Mouse (Mus musculus): ENCODE data around the gene Ninj2.

The Ninj2 gene

GRCm38 (mm10) chr6:120094091-120094776 is 1.1 kb downstream of the Ninj2 start:
- no peak for DNase-seq (ENCODE audit: low spot score)

- DNase-seq (ENCODE audit: low spot score): no peak
Observed at GRCm38 (mm10) chr6:120095096-120095495, 1.9 kb downstream of the Ninj2 start.

- no peak for DNase-seq (ENCODE audit: low spot score)
Observed at GRCm38 (mm10) chr6:120095501-120095900, 2.4 kb downstream of the Ninj2 start.

GRCm38 (mm10) chr6:120099392-120099791 is 6.2 kb downstream of the Ninj2 start:
- no peak for DNase-seq (ENCODE audit: low spot score)

GRCm38 (mm10) chr6:120101221-120101620 is 8.1 kb downstream of the Ninj2 start:
- no peak for DNase-seq (ENCODE audit: low spot score)

- DNase-seq (ENCODE audit: low spot score): no peak
Observed at GRCm38 (mm10) chr6:120101996-120102395, 8.8 kb downstream of the Ninj2 start.

GRCm38 (mm10) chr6:120103104-120103503 is 10.0 kb downstream of the Ninj2 start:
- DNase-seq (ENCODE audit: low spot score): no peak

- no peak for DNase-seq (ENCODE audit: low spot score)
Observed at GRCm38 (mm10) chr6:120105055-120105454, 11.9 kb downstream of the Ninj2 start.

- DNase-seq (ENCODE audit: low spot score): no peak
Observed at GRCm38 (mm10) chr6:120107586-120107985, 14.4 kb downstream of the Ninj2 start.

- no peak for DNase-seq (ENCODE audit: low spot score)
Observed at GRCm38 (mm10) chr6:120108061-120108460, 14.9 kb downstream of the Ninj2 start.

- peak; percentile 30 for DNase-seq (ENCODE audit: low spot score)
Observed at GRCm38 (mm10) chr6:120109173-120109572, 16.0 kb downstream of the Ninj2 start.

GRCm38 (mm10) chr6:120109932-120110331 is 16.8 kb downstream of the Ninj2 start:
- DNase-seq (ENCODE audit: low spot score): no peak

GRCm38 (mm10) chr6:120110738-120111409 is 17.7 kb downstream of the Ninj2 start:
- no peak for DNase-seq (ENCODE audit: low spot score)

GRCm38 (mm10) chr6:120111410-120111783 is 18.2 kb downstream of the Ninj2 start:
- DNase-seq (ENCODE audit: low spot score): no peak

GRCm38 (mm10) chr6:120111984-120112803 is 19.0 kb downstream of the Ninj2 start:
- DNase-seq (ENCODE audit: low spot score): peak; percentile 88

- DNase-seq (ENCODE audit: low spot score): no peak
Observed at GRCm38 (mm10) chr6:120113856-120114255, 20.7 kb downstream of the Ninj2 start.

GRCm38 (mm10) chr6:120114271-120114670 is 21.1 kb downstream of the Ninj2 start:
- DNase-seq (ENCODE audit: low spot score): no peak

GRCm38 (mm10) chr6:120114698-120115097 is 21.5 kb downstream of the Ninj2 start:
- no peak for DNase-seq (ENCODE audit: low spot score)

- no peak for DNase-seq (ENCODE audit: low spot score)
Observed at GRCm38 (mm10) chr6:120115443-120115842, 22.3 kb downstream of the Ninj2 start.

- no peak for DNase-seq (ENCODE audit: low spot score)
Observed at GRCm38 (mm10) chr6:120119824-120120223, 26.7 kb downstream of the Ninj2 start.

- DNase-seq (ENCODE audit: low spot score): no peak
Observed at GRCm38 (mm10) chr6:120124688-120125087, 31.5 kb downstream of the Ninj2 start.

- no peak for DNase-seq (ENCODE audit: low spot score)
Observed at GRCm38 (mm10) chr6:120126456-120126855, 33.3 kb downstream of the Ninj2 start.

- DNase-seq (ENCODE audit: low spot score): no peak
Observed at GRCm38 (mm10) chr6:120127321-120127720, 34.2 kb downstream of the Ninj2 start.

Data from yolk sac, embryonic 10.5 days (tissue).